Mouse (Mus musculus): Measurements from ENCODE around the gene Acrbp.
A peak's percentile ranks its signal among the peaks of the same experiment; 100 is the strongest.
"Not testable (repeated sequence)": the region's sequence is repeated elsewhere in the genome, so short reads cannot be mapped to it uniquely, and the experiment has no call there.

The Acrbp gene

GRCm38 (mm10) chr6:125049678-125050077 lies at the start of gene Acrbp:
Gene Acrbp, plus strand, starts transcription at chr6:125049689.
- no peak for DNase-seq (ENCODE audit: low read depth)

GRCm38 (mm10) chr6:125003706-125004105 lies 45.8 kb upstream of the Acrbp start:
- no peak for DNase-seq (ENCODE audit: low read depth)

DNA sequence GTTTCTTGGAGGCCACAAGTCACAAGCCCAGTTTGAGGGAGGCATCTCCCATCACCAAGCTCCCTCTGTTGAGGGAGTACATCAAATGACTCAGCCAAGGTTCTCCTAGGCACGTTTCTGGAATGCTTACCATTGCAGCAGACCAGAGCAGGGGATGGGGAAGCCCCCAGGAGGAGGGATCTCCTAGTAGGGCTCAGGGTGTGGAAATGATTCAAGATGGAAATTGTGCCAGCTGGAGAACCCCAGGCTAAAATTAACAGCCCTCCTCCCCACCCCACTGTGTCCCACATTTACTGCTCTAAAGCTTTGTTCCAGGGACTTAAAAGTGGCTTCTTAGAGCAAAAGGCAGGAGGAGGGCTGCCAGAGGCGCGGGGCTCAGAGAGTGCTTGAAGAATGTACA lies 44.4 kb upstream of the Acrbp start:
- DNase-seq (ENCODE audit: low read depth): no peak

- DNase-seq (ENCODE audit: low read depth): no peak
These were observed 41.4 kb upstream of the Acrbp start for GRCm38 (mm10) chr6:125008060-125008459.

GRCm38 (mm10) chr6:125008586-125009128 lies 40.8 kb upstream of the Acrbp start:
- peak; percentile 97 for DNase-seq (ENCODE audit: low read depth)

GRCm38 (mm10) chr6:125009129-125009180 lies 40.5 kb upstream of the Acrbp start, which contains the start of gene Zfp384:
Gene Zfp384, plus strand, starts transcription at chr6:125009145.
- no peak for DNase-seq (ENCODE audit: low read depth)

- DNase-seq (ENCODE audit: low read depth): peak; percentile 89
These were observed 40.1 kb upstream of the Acrbp start for GRCm38 (mm10) chr6:125009181-125010073.

- DNase-seq (ENCODE audit: low read depth): no peak
These were observed 31.8 kb upstream of the Acrbp start for GRCm38 (mm10) chr6:125017682-125018081.

DNA sequence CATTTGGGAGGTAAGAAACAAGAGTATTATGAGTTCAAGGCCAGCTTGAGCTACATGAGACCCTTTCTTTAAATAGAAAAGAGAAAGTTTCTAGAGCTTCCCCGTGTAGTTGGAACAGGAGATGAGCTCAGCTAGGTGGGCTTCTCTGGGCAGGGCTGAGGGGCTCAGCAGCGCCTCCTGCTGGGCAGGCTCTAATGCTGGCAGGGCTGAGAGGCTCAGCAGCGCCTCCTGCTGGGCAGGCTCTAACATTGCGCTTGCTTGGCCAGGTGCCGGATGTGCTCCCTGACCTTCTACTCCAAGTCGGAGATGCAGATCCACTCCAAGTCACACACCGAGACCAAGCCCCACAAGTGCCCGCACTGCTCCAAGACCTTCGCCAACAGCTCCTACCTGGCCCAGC lies 19.0 kb upstream of the Acrbp start:
- peak; percentile 86 for DNase-seq (ENCODE audit: low read depth)

DNA sequence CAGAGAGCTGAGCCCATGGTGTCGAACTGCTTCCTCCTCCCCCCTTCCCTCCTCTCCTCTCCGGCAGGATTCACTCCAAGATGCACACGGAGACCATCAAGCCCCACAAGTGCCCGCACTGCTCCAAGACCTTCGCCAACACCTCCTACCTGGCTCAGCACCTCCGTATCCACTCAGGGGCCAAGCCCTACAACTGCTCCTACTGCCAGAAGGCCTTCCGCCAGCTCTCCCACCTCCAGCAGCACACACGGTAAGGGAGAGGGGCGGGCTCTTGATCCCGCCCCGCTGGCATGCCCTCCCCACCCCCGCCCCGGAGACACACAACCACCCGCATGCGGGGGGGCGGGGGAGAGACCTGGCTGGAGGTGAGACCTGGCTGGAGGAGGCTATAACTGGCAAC lies 17.9 kb upstream of the Acrbp start:
- no peak for DNase-seq (ENCODE audit: low read depth)

DNA sequence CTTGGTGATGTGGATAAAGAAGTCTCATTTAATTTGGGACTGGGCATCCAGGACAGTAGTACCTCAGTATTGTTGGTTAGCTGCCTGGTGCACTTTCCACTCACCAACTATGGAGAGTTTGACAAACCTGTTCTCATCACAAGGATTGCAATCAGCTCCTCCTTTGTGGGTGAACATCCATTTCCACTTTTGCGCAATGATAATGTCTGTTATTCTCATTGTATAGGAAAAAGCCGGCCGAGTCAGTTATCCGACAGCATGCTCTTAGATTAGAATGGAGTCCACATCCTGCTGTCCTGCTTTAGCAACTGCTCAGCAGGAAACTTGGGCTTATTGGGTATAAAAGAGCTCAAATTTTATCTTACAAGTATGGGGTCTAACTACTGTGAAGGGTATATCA lies 10.8 kb upstream of the Acrbp start:
- DNase-seq (ENCODE audit: low read depth): no peak

GRCm38 (mm10) chr6:125039131-125039530 lies 10.4 kb upstream of the Acrbp start:
- DNase-seq (ENCODE audit: low read depth): no peak

DNA sequence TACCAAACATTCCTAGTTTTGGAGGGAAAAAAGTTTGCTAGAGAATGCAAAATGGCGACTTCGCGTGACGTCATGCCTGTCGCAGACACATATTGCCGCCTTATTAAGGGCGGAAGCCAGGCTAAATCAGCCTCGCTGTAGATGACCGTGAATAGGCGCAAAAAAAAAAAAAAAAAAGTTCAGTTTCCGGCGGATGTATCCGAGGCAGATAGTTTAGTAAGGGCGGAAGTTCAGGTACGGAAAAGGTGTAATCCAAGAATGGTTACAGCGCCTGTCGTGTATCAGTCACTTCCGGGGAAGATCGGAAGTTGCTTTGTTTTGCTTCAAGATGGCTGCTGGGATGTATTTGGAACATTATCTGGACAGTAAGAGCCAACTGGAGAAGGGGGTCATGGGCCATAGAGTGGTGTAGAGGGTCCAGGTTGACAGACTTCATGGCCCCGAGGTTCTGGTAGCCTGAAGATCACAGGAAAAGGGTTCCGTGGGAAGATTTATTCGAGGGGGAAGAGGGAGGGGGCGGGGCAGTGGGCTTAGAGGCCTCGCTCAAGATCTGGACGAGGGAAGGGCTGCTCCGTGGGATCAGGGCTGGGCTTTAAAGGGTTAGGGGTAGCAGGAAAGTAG lies 9.8 kb upstream of the Acrbp start, which contains the start of gene Ing4:
TSS of gene Ing4 (plus strand) at position 228 of the 621 bp plus-strand sequence.
- DNase-seq (ENCODE audit: low read depth): peak; percentile 97

- DNase-seq (ENCODE audit: low read depth): no peak
These were observed 9.3 kb upstream of the Acrbp start for GRCm38 (mm10) chr6:125040221-125040620.

GRCm38 (mm10) chr6:125041047-125041446 lies 8.4 kb upstream of the Acrbp start:
- DNase-seq (ENCODE audit: low read depth): no peak

GRCm38 (mm10) chr6:125042081-125042480 lies 7.4 kb upstream of the Acrbp start:
- no peak for DNase-seq (ENCODE audit: low read depth)

DNA sequence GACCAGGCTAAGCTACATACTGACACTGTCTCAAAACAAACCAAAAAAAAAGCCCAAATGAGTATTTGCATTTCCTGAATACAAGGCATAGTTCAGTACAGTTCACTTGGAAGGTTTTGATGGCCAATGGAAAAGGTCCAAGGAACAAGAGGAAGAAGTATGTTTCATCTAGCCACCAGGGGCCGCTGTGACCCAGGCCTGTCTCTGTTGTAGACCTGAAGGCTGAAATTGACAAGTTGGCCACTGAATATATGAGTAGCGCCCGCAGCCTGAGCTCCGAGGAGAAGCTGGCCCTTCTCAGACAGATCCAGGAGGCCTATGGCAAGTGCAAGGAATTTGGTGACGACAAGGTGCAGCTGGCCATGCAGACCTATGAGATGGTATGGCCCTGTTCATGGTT lies 2.8 kb upstream of the Acrbp start:
- DNase-seq (ENCODE audit: low read depth): peak; percentile 86

DNA sequence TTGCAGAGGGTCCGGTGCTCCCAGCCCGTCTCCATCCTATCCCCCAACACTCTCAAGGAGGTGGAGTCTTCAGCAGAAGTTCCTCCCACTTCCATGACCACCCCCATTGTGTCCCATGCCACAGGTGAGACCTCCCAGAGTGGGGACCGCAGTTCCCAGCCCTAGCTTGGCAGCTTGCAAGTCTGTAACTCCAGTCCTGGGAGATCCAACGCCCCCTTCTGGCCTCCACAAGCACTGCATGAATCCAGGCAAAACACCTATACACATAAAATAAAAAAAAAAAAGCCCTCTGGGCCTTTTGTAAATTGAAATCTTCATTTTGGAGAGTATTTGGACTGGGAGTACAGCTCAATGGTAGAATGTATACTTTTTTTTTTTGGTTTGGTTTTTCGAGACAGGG lies 1.7 kb downstream of the Acrbp start:
- DNase-seq (ENCODE audit: low read depth): peak; percentile 56

DNA sequence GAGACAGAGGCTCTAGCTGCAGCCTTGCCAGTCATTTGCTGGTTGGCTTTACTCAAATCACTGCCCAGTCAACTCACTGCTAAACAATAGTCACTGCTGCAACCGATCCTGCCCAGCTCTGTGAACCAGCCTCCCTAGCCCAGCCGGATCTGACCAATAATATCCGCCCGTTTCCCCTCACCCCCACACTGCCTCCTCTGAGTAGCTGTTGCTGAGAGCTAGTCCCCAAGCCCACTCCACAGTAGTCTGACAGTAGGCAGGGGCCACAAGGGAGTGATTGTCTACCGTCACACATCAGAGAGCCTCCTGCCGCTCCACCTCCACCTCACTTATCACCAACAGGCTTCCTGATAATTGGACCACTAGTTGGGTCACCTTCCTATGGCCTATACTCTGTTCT lies 12.0 kb downstream of the Acrbp start:
- no peak for DNase-seq (ENCODE audit: low read depth)

DNA sequence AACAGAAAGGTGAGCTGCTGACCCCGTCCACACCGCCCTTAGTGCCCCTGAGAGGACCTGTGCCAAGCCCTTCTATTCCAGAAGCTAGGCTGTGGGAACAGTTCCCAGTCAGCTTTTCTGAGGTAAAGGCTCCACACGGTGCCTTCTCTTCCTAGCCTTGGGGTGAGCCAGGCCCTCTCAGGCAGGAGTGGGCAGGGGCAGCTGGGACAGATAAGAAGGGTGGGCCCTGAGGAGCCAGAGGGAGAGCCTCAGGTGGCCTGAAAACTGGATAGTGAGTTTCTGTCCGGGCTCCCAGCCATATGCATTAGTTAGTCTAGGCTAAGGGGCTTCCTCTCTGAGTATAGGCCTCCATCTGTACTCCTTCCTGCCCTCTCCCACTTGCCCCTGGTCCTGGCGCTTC lies 13.0 kb downstream of the Acrbp start:
- DNase-seq (ENCODE audit: low read depth): no peak

DNA sequence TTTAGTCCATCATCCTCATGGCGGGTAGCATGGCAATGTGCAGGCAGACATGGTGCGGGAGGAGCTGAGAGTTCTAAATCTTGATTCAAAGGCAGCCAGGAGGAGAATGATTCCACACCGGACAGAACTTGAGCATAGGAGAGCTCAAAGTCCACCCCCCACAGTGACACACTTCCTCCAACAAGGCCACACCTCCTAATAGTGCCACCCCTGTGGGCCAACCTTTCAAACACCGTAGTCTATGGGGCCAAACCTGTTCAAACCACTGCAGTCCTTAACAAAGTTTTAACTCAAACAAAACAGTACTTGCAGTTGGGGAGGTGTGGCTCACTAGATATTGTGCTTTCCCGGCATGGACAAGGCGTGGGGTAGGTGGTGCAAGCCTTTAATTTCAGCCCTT lies 14.4 kb downstream of the Acrbp start:
- no peak for DNase-seq (ENCODE audit: low read depth)

DNA sequence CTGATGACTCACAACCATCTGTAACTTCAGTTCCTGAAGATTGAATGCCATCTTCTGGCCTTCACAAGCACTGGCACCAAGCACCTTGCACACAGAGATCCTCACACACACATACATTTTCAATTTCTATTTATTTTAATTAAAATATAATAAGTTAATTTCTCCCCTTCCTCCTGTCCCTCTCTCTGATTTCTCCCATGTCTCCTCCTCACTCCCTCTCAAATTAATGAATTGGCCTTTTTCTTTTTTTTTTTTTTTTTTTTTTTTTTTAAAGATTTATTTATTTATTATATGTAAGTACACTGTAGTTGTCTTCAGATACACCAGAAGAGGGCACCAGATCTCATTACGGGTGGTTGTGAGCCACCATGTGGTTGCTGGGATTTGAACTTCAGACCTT lies 15.7 kb downstream of the Acrbp start:
- not testable (repeated sequence) for DNase-seq (ENCODE audit: low read depth)

GRCm38 (mm10) chr6:125067571-125067995 lies 18.1 kb downstream of the Acrbp start, which contains the start of gene Lpar5:
Gene Lpar5, plus strand, starts transcription at chr6:125067920.
- peak; percentile 53 for DNase-seq (ENCODE audit: low read depth)

Data from naive thymus-derived CD4-positive, alpha-beta T cell, adult 2 months (primary cell).